Mouse (Mus musculus) liver, embryonic 11.5 days (tissue): Measurements from ENCODE around the gene Btnl2. TPM values are rescaled to one million over a fixed set of nuclear protein-coding genes. Genes with fewer than 3 reads are reported as not detected.

ENCODE experiments used
- ATAC-seq: fragments of 200-750 bp; cut with Nextera tagmentation; replicated peaks from 2 replicates; pipeline ENCODE4 v1.8.0; 2017; ENCODE audit warnings: moderate number of reproducible peaks, mild to moderate bottlenecking, moderate TSS enrichment, moderate library complexity; ENCODE audit not compliant: low FRiP score
- DNase-seq: peaks from one replicate; pipeline ENCODE4 v3.0.0-alpha.2; 2017; ENCODE audit warnings: low spot score
- H3K27ac ChIP-seq: fragments of 300-500 bp; sonication (generic); 2 replicates; pipeline ENCODE4 v1.5.1; 2014; ENCODE audit warnings: mild to moderate bottlenecking, low read depth, low read length, control low read depth
- H3K27me3 ChIP-seq: fragments of 300-500 bp; sonication (generic); replicated peaks from 2 replicates; pipeline ENCODE4 v1.6.1; 2014; ENCODE audit warnings: low read length, mixed read lengths; ENCODE audit not compliant: control insufficient read depth, insufficient read depth
- H3K36me3 ChIP-seq: fragments of 300-500 bp; sonication (generic); 2 replicates; pipeline ENCODE4 v1.6.1; 2014; ENCODE audit warnings: mild to moderate bottlenecking, low read length, moderate library complexity, mixed read lengths; ENCODE audit not compliant: control insufficient read depth, insufficient read depth
- H3K4me1 ChIP-seq: fragments of 300-500 bp; sonication (generic); replicated peaks from 2 replicates; pipeline ENCODE4 v1.6.1; 2014; ENCODE audit warnings: low read length, mixed read lengths; ENCODE audit not compliant: control insufficient read depth, insufficient read depth
- H3K4me2 ChIP-seq: fragments of 300-500 bp; sonication (generic); 2 replicates; pipeline ENCODE4 v1.6.1; 2014; ENCODE audit warnings: mild to moderate bottlenecking, control low read depth, moderate library complexity
- H3K4me3 ChIP-seq: fragments of 300-500 bp; sonication (generic); 2 replicates; pipeline ENCODE4 v1.5.1; 2014; ENCODE audit warnings: low read depth, low read length, control low read depth
- H3K9ac ChIP-seq: fragments of 300-500 bp; sonication (generic); 2 replicates; pipeline ENCODE4 v1.6.1; 2014; ENCODE audit warnings: low read depth, low read length, control low read depth
- H3K9me3 ChIP-seq: fragments of 300-500 bp; sonication (generic); 2 replicates; pipeline ENCODE4 v1.6.1; 2016; ENCODE audit warnings: low read length, inconsistent platforms, mixed read lengths; ENCODE audit not compliant: control insufficient read depth
- WGBS: fragments of 180-500 bp; shearing (Covaris S2); extraction: QIAGEN DNeasy Blood & Tissue Kit; methylation state at CpG from one replicate; pipeline ENCODE4 v1.1.7; 2014; 5-methylcytosine and 5-hydroxymethylcytosine counted together
- polyA plus RNA-seq: library from polyadenylated mRNA; unstranded; fragments of >200 nt; fragmentation: Nextera tagmentation; extraction: Ambion mirVana; gene quantifications from 2 replicates; pipeline ENCODE4 v1.2.1, GENCODE M21; 2014

The Btnl2 gene
- polyA plus RNA-seq, 1 experiment from 2014 or later, result not detected

DNA sequence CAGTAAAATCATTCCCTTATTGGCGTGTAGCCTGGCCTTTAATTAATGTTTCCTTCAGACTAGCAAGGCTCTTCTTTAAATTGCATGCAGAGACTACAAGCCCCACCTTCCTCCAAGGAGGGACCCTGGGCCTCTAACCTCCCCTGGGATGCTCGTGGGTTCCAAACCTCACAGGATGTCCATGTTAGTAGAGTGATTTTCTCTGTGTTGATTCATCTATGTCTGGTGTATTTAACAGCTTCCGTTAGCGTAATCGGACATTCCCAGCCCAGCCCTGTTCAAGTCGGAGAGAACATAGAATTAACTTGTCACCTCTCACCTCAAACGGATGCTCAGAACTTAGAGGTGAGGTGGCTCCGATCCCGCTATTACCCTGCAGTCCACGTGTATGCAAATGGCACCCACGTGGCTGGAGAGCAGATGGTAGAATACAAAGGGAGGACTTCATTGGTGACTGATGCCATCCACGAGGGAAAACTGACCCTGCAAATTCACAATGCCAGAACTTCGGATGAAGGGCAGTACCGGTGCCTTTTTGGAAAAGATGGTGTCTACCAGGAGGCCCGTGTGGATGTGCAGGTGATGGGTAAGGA lies 8.4 kb downstream of the Btnl2 start:
- WGBS, result 80% methylated on average over 15 of the region's 15 CpGs
- Histone ChIP-seq H3K27me3 (peaks cover 1% of the 10 kb centered on the region; the same call in 1 of the 2 replicates), H3K9me3 (no peaks in the 10 kb centered on the region), H3K36me3 (no peaks in the 10 kb centered on the region), H3K4me2 (no peak overlapping the region), H3K4me3 (no peak overlapping the region), H3K27ac (no peak overlapping the region), H3K9ac (no peak overlapping the region), H3K4me1 (no peaks in the 10 kb centered on the region)
- no peak for DNase-seq
- no peak for ATAC-seq

DNA sequence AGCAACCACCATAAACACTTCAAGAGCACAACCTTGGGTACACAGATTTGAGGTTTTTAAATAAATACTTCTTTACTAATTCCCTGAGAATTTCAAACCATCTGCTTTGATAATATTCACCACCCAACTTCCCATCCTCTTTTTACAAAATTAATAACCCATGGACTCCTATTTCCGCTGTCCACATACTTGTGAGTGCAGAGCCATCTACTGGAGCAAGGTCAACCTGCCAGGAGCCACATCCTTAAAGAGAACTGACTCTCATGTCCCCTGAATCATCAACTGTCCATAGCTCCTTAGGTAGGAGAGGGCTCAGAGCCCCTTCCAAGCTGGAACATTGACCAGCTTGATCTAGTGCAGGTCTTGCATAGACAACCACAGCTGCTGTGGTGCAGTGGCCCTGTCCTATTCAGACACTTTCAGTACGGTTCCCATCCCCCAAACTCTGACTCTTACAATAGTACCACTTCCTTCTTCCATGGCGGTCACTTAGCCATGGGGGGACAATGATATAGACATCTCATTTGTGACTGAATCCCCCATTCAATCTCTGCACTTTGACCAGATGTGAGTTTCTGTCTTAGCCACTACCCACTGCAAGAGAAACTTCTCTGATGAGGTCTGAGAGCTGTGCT lies 9.2 kb downstream of the Btnl2 start:
- Histone ChIP-seq H3K9me3 (no peaks in the 10 kb centered on the region), H3K9ac (no peak overlapping the region), H3K36me3 (no peaks in the 10 kb centered on the region), H3K4me1 (no peaks in the 10 kb centered on the region), H3K4me3 (no peak overlapping the region), H3K27ac (no peak overlapping the region), H3K27me3 (no peaks in the 10 kb centered on the region), H3K4me2 (no peak overlapping the region)
- DNase-seq, result no peak
- ATAC-seq, result no peak
- 66% methylated on average over 3 of the region's 3 CpGs for WGBS

DNA sequence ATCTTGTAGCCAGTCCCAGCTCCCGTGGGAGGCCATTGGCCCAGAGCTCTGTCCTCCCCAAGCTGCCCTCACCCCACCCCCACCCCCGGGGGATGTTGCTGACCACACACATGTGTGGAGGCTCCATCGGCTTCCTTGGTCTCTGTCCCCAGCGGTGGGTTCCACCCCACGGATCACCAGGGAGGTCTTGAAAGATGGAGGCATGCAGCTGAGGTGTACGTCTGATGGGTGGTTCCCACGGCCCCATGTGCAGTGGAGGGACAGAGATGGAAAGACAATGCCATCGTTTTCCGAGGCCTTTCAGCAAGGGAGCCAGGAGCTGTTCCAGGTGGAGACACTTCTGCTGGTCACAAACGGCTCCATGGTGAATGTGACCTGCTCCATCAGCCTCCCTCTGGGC lies 10.4 kb downstream of the Btnl2 start:
- Histone ChIP-seq H3K4me1 (no peaks in the 10 kb centered on the region), H3K27me3 (no peaks in the 10 kb centered on the region), H3K36me3 (no peaks in the 10 kb centered on the region), H3K4me3 (no peak overlapping the region), H3K9me3 (no peaks in the 10 kb centered on the region), H3K4me2 (no peak overlapping the region), H3K9ac (no peak overlapping the region), H3K27ac (no peak overlapping the region)
- 74% methylated on average over 10 of the region's 10 CpGs for WGBS
- ATAC-seq (no peak), DNase-seq (no peak)

DNA sequence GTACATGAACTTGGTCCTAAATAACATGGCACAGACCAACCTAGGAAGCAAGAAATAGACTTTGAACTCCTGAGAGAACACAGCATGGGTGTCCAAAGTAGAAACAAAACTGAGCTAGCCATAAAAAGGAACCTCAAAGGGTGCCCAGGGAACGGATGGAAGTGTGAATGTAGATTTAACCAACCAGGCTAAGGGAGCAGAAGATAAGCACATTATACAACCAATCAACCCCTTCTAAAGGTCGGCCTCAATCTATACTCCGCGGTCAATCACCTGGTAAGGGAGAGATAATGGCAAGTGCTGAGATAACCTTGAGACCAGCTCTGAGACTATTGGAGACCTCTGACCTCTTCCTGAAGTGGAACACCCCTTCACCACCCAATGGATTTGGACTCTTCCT lies 15.9 kb downstream of the Btnl2 start:
- no peaks in the 10 kb centered on the region for H3K36me3 ChIP-seq
- no peak overlapping the region for H3K4me2 ChIP-seq
- H3K9me3 ChIP-seq, result no peaks in the 10 kb centered on the region
- ATAC-seq (no peak), DNase-seq (no peak)
- no peak overlapping the region for H3K4me3 ChIP-seq
- no peak overlapping the region for H3K9ac ChIP-seq
- peaks cover 2% of the 10 kb centered on the region; the same call in 1 of the 2 replicates for H3K27me3 ChIP-seq
- no peak overlapping the region for H3K27ac ChIP-seq
- no peaks in the 10 kb centered on the region for H3K4me1 ChIP-seq
- WGBS, result 49% methylated on average over 4 of the region's 4 CpGs

DNA sequence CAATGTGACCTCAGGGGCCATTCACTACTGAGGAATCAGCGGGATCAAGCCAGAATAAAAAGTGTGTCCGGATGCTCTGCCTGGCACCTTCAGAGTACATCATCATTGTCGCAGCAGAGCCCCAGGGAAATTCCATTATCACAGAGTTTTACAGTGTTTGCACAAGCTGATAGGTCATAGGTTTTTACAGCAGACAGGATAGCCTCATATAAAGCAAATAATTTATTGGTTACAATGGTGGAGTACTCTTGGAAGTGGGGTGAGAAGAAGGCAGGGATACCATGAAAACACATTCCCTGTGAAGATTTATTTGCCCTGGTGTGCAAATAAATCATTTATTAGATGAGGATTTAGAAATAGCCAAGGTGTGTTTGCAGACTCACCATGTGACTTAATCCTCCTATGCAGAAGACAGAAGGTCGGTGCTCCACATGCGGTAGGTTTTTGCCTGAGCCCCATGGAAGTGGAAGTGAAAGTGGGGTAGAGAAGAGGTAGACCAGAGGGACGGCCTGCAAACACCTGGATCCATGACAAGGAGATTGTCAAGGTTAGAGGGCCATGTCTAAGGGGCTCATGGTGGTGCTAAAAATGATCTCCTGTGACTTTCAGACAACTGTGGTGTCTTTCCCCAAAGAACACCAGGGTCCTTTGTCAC lies 18.6 kb downstream of the Btnl2 start:
- Histone ChIP-seq H3K27ac (no peak overlapping the region), H3K27me3 (peaks cover 2% of the 10 kb centered on the region; the same call in 1 of the 2 replicates), H3K9me3 (no peaks in the 10 kb centered on the region), H3K36me3 (no peaks in the 10 kb centered on the region), H3K4me2 (no peak overlapping the region), H3K9ac (no peak overlapping the region), H3K4me3 (no peak overlapping the region), H3K4me1 (no peaks in the 10 kb centered on the region)
- DNase-seq (no peak), ATAC-seq (no peak)
- WGBS, result 78% methylated on average over 6 of the region's 6 CpGs

GRCm38 (mm10) chr17:34376847-34377246 lies 22.2 kb downstream of the Btnl2 start, which contains the start of gene Btnl1:
Btnl1 (plus strand) TSS chr17:34377132.
- Histone ChIP-seq H3K4me1 (no peaks in the 10 kb centered on the region), H3K27ac (no peak within 1 kb of the TSS), H3K9ac (no peak within 1 kb of the TSS), H3K36me3 (no peaks in the 10 kb centered on the region), H3K4me3 (no peak within 1 kb of the TSS), H3K4me2 (no peak within 1 kb of the TSS), H3K27me3 (peaks cover 2% of the 10 kb centered on the region), H3K9me3 (no peaks in the 10 kb centered on the region)
- DNase-seq, result no peak
- ATAC-seq, result no peak
- 64% methylated on average over 2 of the region's 2 CpGs for WGBS

DNA sequence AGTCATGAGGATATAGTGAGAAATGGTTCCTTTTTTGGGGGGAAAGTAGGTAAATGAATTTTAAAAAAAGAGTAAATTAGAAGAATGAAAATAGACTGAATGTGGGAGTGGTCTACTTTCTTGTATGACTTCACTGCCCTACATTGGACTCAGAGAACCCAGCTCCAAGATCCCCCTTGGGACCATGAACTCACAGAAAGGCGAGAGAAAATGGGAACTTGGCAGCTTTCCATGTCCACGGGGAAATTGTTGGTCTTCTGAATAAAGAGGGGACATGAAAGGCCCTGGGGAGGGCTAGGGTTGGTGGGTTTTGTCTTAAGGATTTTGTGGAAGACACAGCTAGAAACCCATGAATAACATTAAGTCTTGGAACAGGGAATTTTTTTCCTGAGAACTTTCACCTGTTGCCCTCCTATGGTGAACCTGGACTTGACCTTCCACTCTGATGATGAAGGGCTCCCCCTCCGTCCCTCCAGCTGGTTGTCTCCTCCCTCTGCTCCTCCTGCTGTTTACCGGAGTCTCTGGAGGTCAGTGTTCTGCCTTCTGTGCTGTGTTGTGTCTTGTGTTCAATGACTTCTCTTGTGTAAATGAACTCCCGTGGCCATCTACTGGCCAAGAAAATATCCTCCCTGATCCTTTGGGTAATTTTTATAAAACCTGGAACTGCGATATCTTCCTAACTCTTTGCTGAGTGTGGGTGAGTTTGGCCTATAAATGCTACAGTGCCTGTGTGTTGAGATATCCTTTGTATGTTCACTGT lies 23.0 kb downstream of the Btnl2 start:
- 52% methylated on average over 6 of the region's 6 CpGs for WGBS
- H3K4me1 ChIP-seq, result no peaks in the 10 kb centered on the region
- H3K27ac ChIP-seq, result no peak overlapping the region
- H3K4me3 ChIP-seq, result no peak overlapping the region
- no peaks in the 10 kb centered on the region for H3K9me3 ChIP-seq
- ATAC-seq, result no peak
- no peaks in the 10 kb centered on the region for H3K36me3 ChIP-seq
- H3K27me3 ChIP-seq, result no peaks in the 10 kb centered on the region; the same call in none of the 2 replicates
- DNase-seq, result no peak
- H3K9ac ChIP-seq, result no peak overlapping the region
- no peak overlapping the region for H3K4me2 ChIP-seq

DNA sequence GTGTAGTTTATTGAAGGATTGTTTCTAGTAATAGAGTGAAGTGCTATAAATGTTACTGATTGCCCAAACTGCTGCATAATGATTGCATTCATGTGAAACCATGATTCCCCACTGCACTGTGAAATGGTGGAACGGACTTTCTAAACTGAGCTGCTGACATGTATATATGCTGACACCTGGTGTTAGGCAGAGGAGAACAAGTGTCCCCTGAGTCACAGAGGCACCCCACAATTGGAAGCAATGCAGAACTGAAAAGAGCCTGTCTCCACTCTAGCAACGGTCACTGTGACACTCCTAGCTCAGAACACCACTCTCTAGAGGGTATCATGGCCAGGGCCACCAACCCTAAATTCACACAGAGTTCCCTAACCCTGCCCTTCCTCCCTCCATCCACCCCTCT lies 24.1 kb downstream of the Btnl2 start:
- Histone ChIP-seq H3K36me3 (no peaks in the 10 kb centered on the region), H3K4me3 (no peak overlapping the region), H3K9me3 (no peaks in the 10 kb centered on the region), H3K4me2 (no peak overlapping the region), H3K9ac (no peak overlapping the region), H3K27me3 (no peaks in the 10 kb centered on the region; the same call in none of the 2 replicates), H3K4me1 (no peaks in the 10 kb centered on the region), H3K27ac (no peak overlapping the region)
- no peak for DNase-seq
- no peak for ATAC-seq
- 80% methylated on average over 2 of the region's 2 CpGs for WGBS
